Mouse (Mus musculus) neural tube, embryonic 14.5 days (tissue): ENCODE measurements around the gene Lsm6. TPM values are rescaled to one million over a fixed set of nuclear protein-coding genes. Genes with fewer than 3 reads are reported as not detected.

Experiments
- ATAC-seq: fragments of 200-750 bp; cut with Nextera tagmentation; 2 replicates; pipeline ENCODE4 v1.8.0; 2017; ENCODE audit warnings: low read depth, mild to moderate bottlenecking, moderate TSS enrichment, moderate library complexity
- H3K27ac ChIP-seq: fragments of 300-500 bp; sonication (generic); 2 replicates; pipeline ENCODE4 v1.5.1; 2014; ENCODE audit warnings: low read depth, mild to moderate bottlenecking, control low read depth, low read length, moderate library complexity, mixed read lengths
- H3K27me3 ChIP-seq: fragments of 300-500 bp; sonication (generic); 2 replicates; pipeline ENCODE4 v1.6.1; 2014; ENCODE audit warnings: low read length; ENCODE audit not compliant: control insufficient read depth, insufficient read depth
- H3K36me3 ChIP-seq: fragments of 300-500 bp; sonication (generic); 2 replicates; pipeline ENCODE4 v1.6.1; 2014; ENCODE audit warnings: low read length, mixed read lengths; ENCODE audit not compliant: control insufficient read depth, insufficient read depth
- H3K4me1 ChIP-seq: fragments of 300-500 bp; sonication (generic); 2 replicates; pipeline ENCODE4 v1.6.1; 2014; ENCODE audit warnings: low read length; ENCODE audit not compliant: control insufficient read depth, insufficient read depth
- H3K4me2 ChIP-seq: fragments of 300-500 bp; sonication (generic); 2 replicates; pipeline ENCODE4 v1.6.1; 2014; ENCODE audit warnings: mild to moderate bottlenecking, low read depth, low read length, control low read depth
- H3K4me3 ChIP-seq: fragments of 300-500 bp; sonication (generic); 2 replicates; pipeline ENCODE4 v1.5.1; 2014; ENCODE audit warnings: low read depth, low read length, control low read depth, mixed read lengths
- H3K9ac ChIP-seq: fragments of 300-500 bp; sonication (generic); replicated peaks from 2 replicates; pipeline ENCODE4 v1.6.1; 2014; ENCODE audit warnings: low read depth, mild to moderate bottlenecking, control low read depth, low read length, mixed read lengths
- H3K9me3 ChIP-seq: fragments of 300-500 bp; sonication (generic); 2 replicates; pipeline ENCODE4 v1.6.1; 2016; ENCODE audit warnings: low read length; ENCODE audit not compliant: control insufficient read depth
- whole genome bisulfite sequencing: fragments of 180-500 bp; shearing (Covaris S2); extraction: QIAGEN DNeasy Blood & Tissue Kit; methylation state at CpG from one replicate; pipeline ENCODE4 v1.1.7; 2014; 5-methylcytosine and 5-hydroxymethylcytosine counted together
- polyA plus RNA-seq: library from polyadenylated mRNA; unstranded; fragments of >200 nt; fragmentation: Nextera tagmentation; extraction: Ambion mirVana; gene quantifications from 2 replicates; pipeline ENCODE4 v1.2.1, GENCODE M21; 2014

Lsm6 gene
- polyA plus RNA-seq, 1 experiment from 2014 or later: 142 TPM

DNA sequence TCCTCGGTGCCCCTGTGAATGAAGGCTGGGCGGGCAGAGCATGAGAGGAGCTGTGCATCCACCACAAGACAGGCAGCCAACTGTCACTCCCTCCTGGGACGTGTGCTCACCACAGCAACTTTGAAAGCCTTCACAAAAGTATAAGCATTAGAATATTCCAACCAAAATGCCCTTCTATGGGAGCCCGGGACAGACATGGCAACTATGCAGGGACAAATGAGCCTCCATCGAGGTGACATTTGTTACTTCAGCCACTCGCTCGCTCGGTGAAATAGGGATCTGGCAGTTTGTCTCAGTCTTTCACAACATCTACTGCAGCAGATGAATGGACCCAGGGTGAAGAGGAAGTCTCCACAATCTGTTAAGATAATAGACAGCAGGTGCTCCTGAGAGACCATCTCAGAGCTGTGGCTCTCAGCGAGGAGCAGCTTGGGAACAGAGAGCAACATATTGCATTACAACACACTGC is 10.7 kb downstream of the Lsm6 start:
- H3K9me3 ChIP-seq: no peaks in the 10 kb centered on the region
- H3K4me2 ChIP-seq: no peak overlapping the region
- peaks cover 25% of the 10 kb centered on the region for H3K36me3 ChIP-seq
- H3K27ac ChIP-seq: no peak overlapping the region
- ATAC-seq: no peak
- H3K9ac ChIP-seq: no peak overlapping the region
- 49% methylated on average over 9 of the region's 9 CpGs for WGBS
- H3K4me3 ChIP-seq: no peak overlapping the region
- no peaks in the 10 kb centered on the region for H3K27me3 ChIP-seq
- peaks cover 2% of the 10 kb centered on the region; the same call in 1 of the 2 replicates for H3K4me1 ChIP-seq

DNA sequence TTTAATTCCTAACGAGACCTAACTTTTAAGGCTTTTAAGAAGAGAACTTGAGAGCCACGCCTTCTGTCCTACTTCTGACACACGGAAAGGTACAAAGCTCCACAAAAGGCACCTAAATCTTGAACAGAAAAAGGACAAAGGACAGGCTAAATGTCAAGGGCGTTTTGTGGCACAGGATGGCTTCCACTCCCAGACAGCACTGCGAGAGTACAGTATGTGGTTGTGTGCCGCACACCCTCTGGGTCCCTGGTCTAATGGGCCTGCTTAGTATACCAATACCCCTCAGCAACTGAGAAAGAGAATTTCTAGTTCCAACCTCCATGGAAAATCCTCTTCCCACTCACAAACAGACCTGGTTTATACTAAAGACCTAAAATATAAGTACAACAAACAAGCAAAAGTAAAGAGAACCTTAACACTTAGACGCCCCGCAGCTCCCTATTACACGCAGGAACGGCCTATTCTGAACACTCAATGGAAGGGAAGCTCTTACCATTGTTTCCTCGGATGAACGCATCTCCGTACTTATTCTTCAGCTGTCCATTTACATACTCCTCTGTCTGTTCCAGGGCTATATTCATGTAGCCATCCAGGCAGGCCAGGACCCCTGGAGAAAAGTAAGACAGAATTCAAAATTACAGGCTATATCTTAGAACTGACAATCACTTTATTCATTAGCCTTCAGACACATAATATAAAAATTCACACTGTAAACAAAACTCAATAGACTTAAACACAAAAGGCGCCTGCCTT is 11.3 kb downstream of the Lsm6 start:
- Histone ChIP-seq H3K4me1 (peaks cover 2% of the 10 kb centered on the region; the same call in 1 of the 2 replicates), H3K4me3 (no peak overlapping the region), H3K9ac (no peak overlapping the region), H3K9me3 (no peaks in the 10 kb centered on the region), H3K27ac (no peak overlapping the region), H3K27me3 (no peaks in the 10 kb centered on the region), H3K4me2 (no peak overlapping the region), H3K36me3 (peaks cover 25% of the 10 kb centered on the region)
- ATAC-seq: no peak
- 71% methylated on average over 14 of the region's 14 CpGs for WGBS

DNA sequence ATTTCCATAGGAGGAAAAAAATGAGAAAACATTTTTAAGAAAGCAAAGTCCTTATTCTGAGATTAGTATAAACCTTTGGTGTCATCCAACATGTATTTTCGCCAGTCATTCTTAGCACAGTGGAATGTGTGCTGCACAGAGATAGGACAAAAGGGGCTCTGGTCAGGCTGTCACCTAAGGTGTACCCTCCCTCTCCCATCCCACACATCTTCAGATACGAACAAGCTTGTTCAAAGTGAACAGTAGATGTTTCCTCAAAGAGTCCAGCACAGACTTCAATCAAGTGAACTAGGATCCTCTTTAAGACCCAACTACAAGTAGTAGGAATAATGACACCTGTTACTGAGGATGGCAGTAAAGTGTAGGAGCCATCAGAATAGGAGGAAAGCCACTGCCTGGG is 12.1 kb downstream of the Lsm6 start:
- Histone ChIP-seq H3K27ac (no peak overlapping the region), H3K36me3 (peaks cover 25% of the 10 kb centered on the region; the same call in 1 of the 2 replicates), H3K4me2 (no peak overlapping the region), H3K4me1 (peaks cover 2% of the 10 kb centered on the region; the same call in 1 of the 2 replicates), H3K9me3 (no peaks in the 10 kb centered on the region), H3K27me3 (no peaks in the 10 kb centered on the region), H3K4me3 (no peak overlapping the region), H3K9ac (no peak overlapping the region)
- WGBS: 94% methylated on average over 2 of the region's 2 CpGs
- no peak for ATAC-seq

DNA sequence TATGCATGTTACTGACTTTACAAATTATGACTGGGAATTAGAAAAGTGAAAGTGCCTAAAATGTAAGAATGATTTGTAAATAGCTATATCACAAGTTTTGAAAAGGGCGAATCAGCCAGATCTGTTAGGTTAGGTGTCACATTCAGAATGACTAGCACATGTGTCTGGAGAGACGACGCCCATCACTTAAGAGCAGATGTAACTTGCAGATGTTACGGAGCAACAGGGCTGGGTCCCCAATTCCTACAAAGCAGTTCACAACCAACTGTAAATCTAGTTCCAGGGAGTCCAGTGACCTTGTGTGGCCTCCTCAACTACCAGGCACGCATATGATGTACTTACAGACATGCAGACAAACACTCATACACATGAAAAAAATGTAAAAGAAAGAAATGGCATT is 12.5 kb downstream of the Lsm6 start:
- Histone ChIP-seq H3K9me3 (no peaks in the 10 kb centered on the region), H3K9ac (no peak overlapping the region), H3K4me1 (peaks cover 2% of the 10 kb centered on the region; the same call in 1 of the 2 replicates), H3K27ac (no peak overlapping the region), H3K4me3 (no peak overlapping the region), H3K36me3 (peaks cover 25% of the 10 kb centered on the region; the same call in 1 of the 2 replicates), H3K27me3 (no peaks in the 10 kb centered on the region), H3K4me2 (no peak overlapping the region)
- WGBS: 98% methylated on average over 5 of the region's 5 CpGs
- no peak for ATAC-seq

DNA sequence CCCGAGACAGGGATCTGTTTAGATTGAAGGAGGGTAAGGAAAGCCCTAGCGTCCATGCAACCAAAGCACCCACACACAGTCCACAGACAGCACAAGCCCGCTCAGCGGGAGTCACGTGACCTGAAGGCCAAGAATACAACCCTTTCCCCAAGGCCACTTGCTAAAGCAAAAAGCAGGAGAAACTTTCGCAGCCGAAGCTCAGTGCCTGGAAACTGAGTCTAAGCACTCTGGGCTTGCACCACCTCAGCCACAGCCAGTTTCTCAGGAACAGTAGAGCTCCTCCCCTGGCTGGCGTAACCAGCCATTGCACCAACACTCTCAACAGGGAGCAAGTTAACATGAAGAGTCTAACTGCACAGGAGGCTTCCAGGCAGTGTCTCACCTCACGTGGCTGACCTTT is 13.7 kb downstream of the Lsm6 start:
- no peak for ATAC-seq
- Histone ChIP-seq H3K4me1 (peaks cover 2% of the 10 kb centered on the region; the same call in 1 of the 2 replicates), H3K9me3 (no peaks in the 10 kb centered on the region), H3K27me3 (no peaks in the 10 kb centered on the region), H3K4me3 (no peak overlapping the region), H3K27ac (no peak overlapping the region), H3K36me3 (peaks cover 25% of the 10 kb centered on the region; the same call in 1 of the 2 replicates), H3K4me2 (no peak overlapping the region), H3K9ac (no peak overlapping the region)
- WGBS: 89% methylated on average over 9 of the region's 9 CpGs

DNA sequence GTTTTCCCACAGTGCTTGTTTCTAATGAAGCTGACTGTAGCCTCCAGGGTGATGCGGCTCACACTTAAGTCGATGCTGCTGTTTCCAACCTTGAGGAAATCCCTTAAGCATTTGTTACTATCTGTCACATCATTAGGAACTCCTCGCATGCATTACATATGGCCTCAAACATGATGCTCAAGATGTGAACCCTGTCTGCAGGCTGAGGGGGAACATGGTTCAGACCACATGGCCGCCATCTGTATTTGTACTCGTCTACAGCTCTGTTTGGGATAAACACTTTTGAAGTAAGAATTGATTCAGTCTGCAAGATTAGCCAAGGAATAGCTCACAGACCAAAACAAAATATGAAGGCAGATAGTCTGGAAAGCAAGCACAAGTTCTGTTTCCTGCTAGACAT is 14.9 kb downstream of the Lsm6 start:
- Histone ChIP-seq H3K27ac (no peak overlapping the region), H3K4me2 (no peak overlapping the region), H3K27me3 (no peaks in the 10 kb centered on the region), H3K9me3 (no peaks in the 10 kb centered on the region), H3K4me1 (peaks cover 2% of the 10 kb centered on the region; the same call in 1 of the 2 replicates), H3K36me3 (peaks cover 17% of the 10 kb centered on the region; the same call in 1 of the 2 replicates), H3K9ac (no peak overlapping the region), H3K4me3 (no peak overlapping the region)
- 95% methylated on average over 5 of the region's 5 CpGs for WGBS
- ATAC-seq: no peak

DNA sequence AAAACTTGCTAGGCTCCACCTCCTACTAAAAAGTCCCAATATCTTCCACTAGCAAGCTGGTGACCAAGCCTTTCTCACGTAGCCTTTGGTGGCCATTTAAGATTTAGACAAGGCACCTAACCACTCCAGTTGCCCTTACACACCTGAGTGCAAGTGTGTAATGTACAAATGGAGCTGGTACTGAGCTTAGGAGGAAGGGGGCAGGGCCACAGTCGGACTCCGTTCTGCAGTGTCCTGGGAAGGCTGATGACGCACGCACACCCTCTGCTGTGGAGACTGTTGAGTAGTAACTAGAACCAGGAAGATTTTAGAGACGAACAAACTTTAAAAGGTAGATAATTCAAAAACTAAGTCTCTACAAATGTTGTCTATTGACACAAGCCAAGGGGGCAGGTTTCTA is 19.7 kb downstream of the Lsm6 start:
- 96% methylated on average over 6 of the region's 6 CpGs for WGBS
- Histone ChIP-seq H3K9ac (no peak overlapping the region), H3K36me3 (no peaks in the 10 kb centered on the region), H3K4me1 (no peaks in the 10 kb centered on the region), H3K27ac (no peak overlapping the region), H3K4me3 (no peak overlapping the region), H3K27me3 (no peaks in the 10 kb centered on the region), H3K9me3 (no peaks in the 10 kb centered on the region), H3K4me2 (no peak overlapping the region)
- no peak for ATAC-seq

DNA sequence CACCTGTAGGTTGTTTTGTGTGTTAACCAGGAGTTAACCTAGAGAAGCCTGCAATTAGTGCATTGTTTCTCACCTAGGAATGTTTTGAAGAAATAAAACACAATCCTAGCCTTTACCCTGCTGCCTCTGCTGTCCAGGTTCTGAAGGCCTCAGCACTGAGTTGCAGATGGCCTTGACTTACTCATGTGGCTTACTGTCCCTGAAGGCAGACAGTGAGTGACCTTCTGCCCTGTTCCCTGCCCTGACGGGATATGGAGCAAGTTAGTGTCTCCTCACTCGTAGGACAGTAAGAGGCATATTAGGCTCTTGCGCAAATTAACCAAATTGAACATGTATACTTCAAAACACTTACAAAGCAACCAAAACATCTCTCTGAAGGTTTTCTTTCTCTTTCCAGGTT is 22.3 kb downstream of the Lsm6 start:
- H3K9ac ChIP-seq: no peak overlapping the region
- no peaks in the 10 kb centered on the region for H3K27me3 ChIP-seq
- no peaks in the 10 kb centered on the region for H3K4me1 ChIP-seq
- no peak overlapping the region for H3K4me3 ChIP-seq
- no peaks in the 10 kb centered on the region for H3K9me3 ChIP-seq
- 90% methylated on average over 3 of the region's 3 CpGs for WGBS
- no peaks in the 10 kb centered on the region for H3K36me3 ChIP-seq
- H3K4me2 ChIP-seq: no peak overlapping the region
- no peak for ATAC-seq
- no peak overlapping the region for H3K27ac ChIP-seq

DNA sequence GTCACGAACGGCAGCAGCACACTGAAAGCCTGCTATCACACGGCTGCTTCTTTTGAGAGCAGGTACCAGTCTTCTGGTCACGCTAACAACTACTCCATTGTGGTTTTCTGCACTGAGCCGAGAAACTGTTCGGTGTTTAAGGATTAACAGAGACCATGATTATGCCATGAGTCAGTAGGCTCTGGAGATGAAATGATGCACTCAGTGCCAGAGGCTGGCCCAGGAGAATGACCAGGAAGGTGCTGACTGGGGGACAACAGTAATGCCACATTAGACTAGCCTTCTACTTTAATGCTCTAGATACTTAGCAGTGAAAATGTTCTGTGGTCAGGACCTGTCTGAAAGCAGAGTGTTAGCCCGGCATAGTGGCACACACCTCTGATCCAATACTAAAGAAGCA is 23.0 kb downstream of the Lsm6 start:
- 85% methylated on average over 7 of the region's 7 CpGs for WGBS
- no peak for ATAC-seq
- Histone ChIP-seq H3K36me3 (no peaks in the 10 kb centered on the region), H3K27ac (no peak overlapping the region), H3K27me3 (no peaks in the 10 kb centered on the region), H3K4me1 (no peaks in the 10 kb centered on the region), H3K4me2 (no peak overlapping the region), H3K9ac (no peak overlapping the region), H3K9me3 (no peaks in the 10 kb centered on the region), H3K4me3 (no peak overlapping the region)
